Mouse (Mus musculus): ENCODE results near the gene Fgfr2. TPM values are rescaled to one million over a fixed set of nuclear protein-coding genes. Genes with fewer than 3 reads are reported as not detected.

Fgfr2 gene
- polyA plus RNA-seq, 1 experiment from 2014 or later, result 11.4 TPM

- WGBS (ENCODE audit: insufficient replicate concordance), result 26% methylated on average over 3 of the region's 3 CpGs
- H3K27me3 ChIP-seq (ENCODE audit: control insufficient read depth, insufficient read depth, low read depth, low read length), result no peaks in the 10 kb centered on the region
- no peak overlapping the region for H3K4me3 ChIP-seq (ENCODE audit: low read depth, low read length)
- no peaks in the 10 kb centered on the region for H3K36me3 ChIP-seq (ENCODE audit: control insufficient read depth, insufficient read depth)
- H3K4me1 ChIP-seq (ENCODE audit: control insufficient read depth, low read depth, low read length), result no peaks in the 10 kb centered on the region
- ATAC-seq (ENCODE audit: low read depth), result no peak
- no peak overlapping the region for H3K27ac ChIP-seq (ENCODE audit: low read length)
- no peaks in the 10 kb centered on the region for H3K9me3 ChIP-seq (replicated peaks; ENCODE audit: control insufficient read depth, low read length)
- H3K4me2 ChIP-seq (ENCODE audit: low read depth, low read length), result no peak overlapping the region
- H3K9ac ChIP-seq (ENCODE audit: low read depth, low read length), result no peak overlapping the region
Observed at GRCm38 (mm10) chr7:130378308-130378707, 2744.8 kb downstream of the Fgfr2 start.

- WGBS (ENCODE audit: insufficient replicate concordance), result 61% methylated on average over 9 of the region's 9 CpGs
- H3K9me3 ChIP-seq (replicated peaks; ENCODE audit: control insufficient read depth, low read length), result no peaks in the 10 kb centered on the region
- H3K36me3 ChIP-seq (ENCODE audit: control insufficient read depth, insufficient read depth), result no peaks in the 10 kb centered on the region
- H3K27me3 ChIP-seq (ENCODE audit: control insufficient read depth, insufficient read depth, low read depth, low read length), result no peaks in the 10 kb centered on the region
- H3K27ac ChIP-seq (ENCODE audit: low read length), result no peak overlapping the region
- no peak overlapping the region for H3K4me3 ChIP-seq (ENCODE audit: low read depth, low read length)
- no peaks in the 10 kb centered on the region for H3K4me1 ChIP-seq (ENCODE audit: control insufficient read depth, low read depth, low read length)
- H3K9ac ChIP-seq (ENCODE audit: low read depth, low read length), result no peak overlapping the region
- no peak for ATAC-seq (ENCODE audit: low read depth)
- H3K4me2 ChIP-seq (ENCODE audit: low read depth, low read length), result no peak overlapping the region
Observed at GRCm38 (mm10) chr7:130374311-130374710, 2748.8 kb downstream of the Fgfr2 start.

- WGBS (ENCODE audit: insufficient replicate concordance), result 54% methylated on average over 24 of the region's 24 CpGs
- H3K9ac ChIP-seq (ENCODE audit: low read depth, low read length), result no peak overlapping the region
- H3K4me2 ChIP-seq (ENCODE audit: low read depth, low read length), result no peak overlapping the region
Observed at GRCm38 (mm10) chr7:130368827-130369641, 2754.1 kb downstream of the Fgfr2 start.

GRCm38 (mm10) chr7:130368036-130368826, 2754.9 kb downstream of the Fgfr2 start:
- Histone ChIP-seq H3K9ac (ENCODE audit: low read depth, low read length) (no peak overlapping the region), H3K9me3 (replicated peaks; ENCODE audit: control insufficient read depth, low read length) (no peaks in the 10 kb centered on the region), H3K27me3 (ENCODE audit: control insufficient read depth, insufficient read depth, low read depth, low read length) (no peaks in the 10 kb centered on the region), H3K4me2 (ENCODE audit: low read depth, low read length) (no peak overlapping the region), H3K4me3 (ENCODE audit: low read depth, low read length) (no peak overlapping the region), H3K36me3 (ENCODE audit: control insufficient read depth, insufficient read depth) (no peaks in the 10 kb centered on the region), H3K27ac (ENCODE audit: low read length) (no peak overlapping the region), H3K4me1 (ENCODE audit: control insufficient read depth, low read depth, low read length) (no peaks in the 10 kb centered on the region)
- no peak for ATAC-seq (ENCODE audit: low read depth)
- 48% methylated on average over 13 of the region's 13 CpGs for WGBS (ENCODE audit: insufficient replicate concordance)

More at GRCm38 (mm10) chr7:130368827-130369641, 2754.1 kb downstream of the Fgfr2 start:
- H3K4me3 ChIP-seq (ENCODE audit: low read depth, low read length), result no peak overlapping the region
- H3K9me3 ChIP-seq (replicated peaks; ENCODE audit: control insufficient read depth, low read length), result no peaks in the 10 kb centered on the region
- no peaks in the 10 kb centered on the region for H3K4me1 ChIP-seq (ENCODE audit: control insufficient read depth, low read depth, low read length)
- no peak overlapping the region for H3K27ac ChIP-seq (ENCODE audit: low read length)
- no peaks in the 10 kb centered on the region for H3K27me3 ChIP-seq (ENCODE audit: control insufficient read depth, insufficient read depth, low read depth, low read length)
- H3K36me3 ChIP-seq (ENCODE audit: control insufficient read depth, insufficient read depth), result no peaks in the 10 kb centered on the region
- no peak for ATAC-seq (ENCODE audit: low read depth)

- Histone ChIP-seq H3K9ac (ENCODE audit: low read depth, low read length) (no peak overlapping the region), H3K27me3 (ENCODE audit: control insufficient read depth, insufficient read depth, low read depth, low read length) (no peaks in the 10 kb centered on the region), H3K4me3 (ENCODE audit: low read depth, low read length) (no peak overlapping the region), H3K4me2 (ENCODE audit: low read depth, low read length) (no peak overlapping the region), H3K27ac (ENCODE audit: low read length) (no peak overlapping the region), H3K9me3 (replicated peaks; ENCODE audit: control insufficient read depth, low read length) (no peaks in the 10 kb centered on the region), H3K36me3 (ENCODE audit: control insufficient read depth, insufficient read depth) (no peaks in the 10 kb centered on the region), H3K4me1 (ENCODE audit: control insufficient read depth, low read depth, low read length) (no peaks in the 10 kb centered on the region)
- ATAC-seq (ENCODE audit: low read depth), result no peak
- WGBS (ENCODE audit: insufficient replicate concordance), result 52% methylated on average over 12 of the region's 12 CpGs
Observed at GRCm38 (mm10) chr7:130367222-130368035, 2755.7 kb downstream of the Fgfr2 start.

GRCm38 (mm10) chr7:130365711-130366110, 2757.4 kb downstream of the Fgfr2 start:
- H3K4me1 ChIP-seq (ENCODE audit: control insufficient read depth, low read depth, low read length), result no peaks in the 10 kb centered on the region
- H3K27ac ChIP-seq (ENCODE audit: low read length), result no peak overlapping the region
- WGBS (ENCODE audit: insufficient replicate concordance), result 71% methylated on average over 10 of the region's 10 CpGs
- H3K27me3 ChIP-seq (ENCODE audit: control insufficient read depth, insufficient read depth, low read depth, low read length), result no peaks in the 10 kb centered on the region
- H3K9ac ChIP-seq (ENCODE audit: low read depth, low read length), result no peak overlapping the region
- H3K36me3 ChIP-seq (ENCODE audit: control insufficient read depth, insufficient read depth), result no peaks in the 10 kb centered on the region
- no peak for ATAC-seq (ENCODE audit: low read depth)
- no peak overlapping the region for H3K4me2 ChIP-seq (ENCODE audit: low read depth, low read length)
- H3K4me3 ChIP-seq (ENCODE audit: low read depth, low read length), result no peak overlapping the region
- no peaks in the 10 kb centered on the region for H3K9me3 ChIP-seq (replicated peaks; ENCODE audit: control insufficient read depth, low read length)

- no peak for ATAC-seq (ENCODE audit: low read depth)
- H3K9me3 ChIP-seq (replicated peaks; ENCODE audit: control insufficient read depth, low read length), result no peaks in the 10 kb centered on the region
- WGBS (ENCODE audit: insufficient replicate concordance), result 57% methylated on average over 6 of the region's 6 CpGs
- H3K4me2 ChIP-seq (ENCODE audit: low read depth, low read length), result no peak overlapping the region
- no peak overlapping the region for H3K27ac ChIP-seq (ENCODE audit: low read length)
- no peaks in the 10 kb centered on the region for H3K4me1 ChIP-seq (ENCODE audit: control insufficient read depth, low read depth, low read length)
- H3K9ac ChIP-seq (ENCODE audit: low read depth, low read length), result no peak overlapping the region
- H3K4me3 ChIP-seq (ENCODE audit: low read depth, low read length), result no peak overlapping the region
- no peaks in the 10 kb centered on the region for H3K36me3 ChIP-seq (ENCODE audit: control insufficient read depth, insufficient read depth)
- no peaks in the 10 kb centered on the region for H3K27me3 ChIP-seq (ENCODE audit: control insufficient read depth, insufficient read depth, low read depth, low read length)
Observed at GRCm38 (mm10) chr7:130340412-130341152, 2782.6 kb downstream of the Fgfr2 start.

GRCm38 (mm10) chr7:130337601-130338000, 2785.5 kb downstream of the Fgfr2 start:
- no peak overlapping the region for H3K27ac ChIP-seq (ENCODE audit: low read length)
- H3K36me3 ChIP-seq (ENCODE audit: control insufficient read depth, insufficient read depth), result no peaks in the 10 kb centered on the region
- H3K9ac ChIP-seq (ENCODE audit: low read depth, low read length), result no peak overlapping the region
- H3K9me3 ChIP-seq (replicated peaks; ENCODE audit: control insufficient read depth, low read length), result no peaks in the 10 kb centered on the region
- H3K27me3 ChIP-seq (ENCODE audit: control insufficient read depth, insufficient read depth, low read depth, low read length), result no peaks in the 10 kb centered on the region
- WGBS (ENCODE audit: insufficient replicate concordance), result 71% methylated on average over 7 of the region's 7 CpGs
- no peaks in the 10 kb centered on the region for H3K4me1 ChIP-seq (ENCODE audit: control insufficient read depth, low read depth, low read length)
- H3K4me3 ChIP-seq (ENCODE audit: low read depth, low read length), result no peak overlapping the region
- H3K4me2 ChIP-seq (ENCODE audit: low read depth, low read length), result no peak overlapping the region
- no peak for ATAC-seq (ENCODE audit: low read depth)
